Mouse (Mus musculus) left cerebral cortex, adult 9 months (tissue): ENCODE results near the gene Ndufs2.

ENCODE experiments used
- DNase-seq, 2 experiments: peaks; one replicate each; pipeline ENCODE4 v3.0.0; 2022; ENCODE audit warnings: low spot score in 2 of 2

Gene Ndufs2

DNA sequence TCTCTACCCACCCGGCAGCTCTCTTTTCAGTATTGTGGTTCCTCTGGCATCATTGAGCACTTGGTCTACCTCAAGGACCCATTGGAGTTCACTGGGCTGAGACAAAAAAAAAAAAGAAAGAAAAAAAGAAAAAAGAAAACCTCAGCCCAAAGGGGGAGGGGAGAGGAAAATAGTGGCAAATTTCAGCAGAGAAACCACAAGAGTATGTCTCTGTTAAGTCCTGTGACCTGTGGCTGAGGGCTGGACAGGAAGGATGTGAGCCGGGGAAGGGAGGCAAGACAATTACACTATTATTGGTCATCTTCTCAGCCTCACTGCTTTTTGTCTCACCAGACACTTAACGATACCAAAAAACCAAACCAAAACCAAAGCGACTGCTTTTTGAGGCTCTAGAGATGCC, 19.3 kb downstream of the Ndufs2 start:
- no peak for DNase-seq

DNA sequence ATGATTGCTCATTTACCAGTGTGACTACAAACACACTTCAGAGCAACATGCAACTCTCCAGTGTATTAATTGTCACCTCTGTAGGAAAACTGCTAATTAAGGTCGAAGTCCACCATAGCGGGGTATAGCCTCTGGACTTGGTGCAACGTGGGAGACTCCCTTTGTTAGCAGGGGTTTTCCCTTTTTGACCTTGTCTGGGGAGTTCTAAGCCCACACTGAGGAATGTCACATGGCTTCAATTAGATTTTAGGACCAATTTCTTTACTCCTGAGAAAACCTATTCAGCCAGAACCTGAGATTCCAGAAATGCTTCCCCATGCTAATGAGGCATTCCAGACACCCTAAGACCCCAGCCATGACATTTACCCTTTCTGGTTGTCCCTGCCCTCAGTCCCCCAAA, 21.0 kb downstream of the Ndufs2 start:
- DNase-seq, result no peak

DNA sequence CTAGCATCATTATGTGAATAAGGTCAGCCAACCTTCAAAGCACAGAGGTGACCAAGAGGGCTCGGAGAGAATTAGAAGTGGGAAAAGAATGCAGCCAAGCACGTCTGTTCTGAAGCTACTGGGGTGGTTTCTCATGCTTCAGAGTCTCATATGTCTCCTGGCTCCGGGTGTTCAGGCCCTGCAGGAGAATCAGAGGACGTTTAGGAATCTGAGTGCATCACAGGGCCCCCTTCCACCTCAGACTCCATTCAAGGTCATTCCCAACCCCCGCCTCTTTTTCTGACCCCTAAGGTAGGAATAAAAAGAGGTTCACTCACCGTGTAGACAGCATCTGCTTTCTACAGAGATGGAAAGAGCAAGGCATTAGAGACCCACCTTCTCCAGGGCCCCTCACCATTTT, 21.4 kb downstream of the Ndufs2 start:
- DNase-seq, result no peak

DNA sequence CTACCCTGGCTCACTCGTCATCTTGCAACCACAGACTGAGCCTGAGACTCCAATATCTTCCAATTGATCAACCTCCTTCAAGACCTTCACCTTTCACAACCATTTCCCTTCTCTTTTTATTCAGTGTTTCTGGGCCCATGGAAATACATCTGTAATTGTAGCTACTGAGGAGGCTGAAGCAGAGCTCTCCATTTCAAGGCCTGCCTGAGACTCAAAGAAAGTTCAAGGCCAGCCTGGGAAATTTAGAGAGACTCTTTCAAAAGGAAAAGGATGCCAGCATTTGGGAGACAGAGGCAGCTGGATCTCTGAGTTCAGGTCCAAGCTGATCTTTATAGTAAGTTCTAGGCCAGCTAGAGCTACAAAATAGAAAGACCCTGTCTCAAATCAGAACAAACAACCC, 23.3 kb downstream of the Ndufs2 start:
- no peak for DNase-seq

DNA sequence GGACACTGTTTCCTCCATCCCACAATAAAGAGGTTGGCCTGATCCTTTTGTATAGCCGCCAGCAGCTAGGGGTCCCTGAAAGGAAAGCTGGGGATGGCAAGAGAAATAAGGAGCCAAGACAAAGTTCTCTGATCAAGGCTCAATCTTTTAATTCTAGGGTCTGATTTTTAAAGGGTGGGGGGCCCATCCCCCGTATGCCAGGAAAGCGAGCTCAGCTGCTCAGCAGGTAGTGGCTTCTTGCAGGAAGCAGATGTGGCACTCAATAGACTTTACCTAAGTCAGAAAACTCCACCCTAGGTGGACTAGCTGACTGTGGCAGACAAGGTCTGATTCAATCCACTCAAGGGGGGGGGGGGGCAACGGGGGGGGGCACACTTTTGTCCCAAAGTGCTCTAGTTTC, 24.4 kb downstream of the Ndufs2 start:
- DNase-seq, result no peak

DNA sequence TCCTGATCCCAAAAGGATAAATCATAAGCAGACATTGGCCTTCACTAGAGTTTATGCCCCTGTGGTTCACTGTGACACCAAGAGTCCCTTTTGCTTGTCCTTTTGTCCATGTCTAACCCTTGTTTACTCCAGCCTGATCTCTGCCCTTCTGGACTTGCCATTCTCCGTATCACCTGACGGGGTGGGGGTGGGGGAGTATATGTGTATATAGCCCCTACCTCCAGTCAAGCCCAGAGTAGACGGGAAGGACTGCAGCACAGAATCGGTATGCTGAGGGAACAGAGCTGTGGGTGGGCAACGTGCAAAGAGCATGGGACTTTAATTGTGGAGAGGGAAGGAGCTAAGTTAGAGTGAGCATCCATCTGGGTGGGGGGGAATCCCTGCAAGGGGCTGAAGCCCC, 26.3 kb downstream of the Ndufs2 start, which contains the start of gene Apoa2:
TSS of gene Apoa2 (plus strand) at position 198 of the 400 bp plus-strand sequence.
- no peak for DNase-seq

DNA sequence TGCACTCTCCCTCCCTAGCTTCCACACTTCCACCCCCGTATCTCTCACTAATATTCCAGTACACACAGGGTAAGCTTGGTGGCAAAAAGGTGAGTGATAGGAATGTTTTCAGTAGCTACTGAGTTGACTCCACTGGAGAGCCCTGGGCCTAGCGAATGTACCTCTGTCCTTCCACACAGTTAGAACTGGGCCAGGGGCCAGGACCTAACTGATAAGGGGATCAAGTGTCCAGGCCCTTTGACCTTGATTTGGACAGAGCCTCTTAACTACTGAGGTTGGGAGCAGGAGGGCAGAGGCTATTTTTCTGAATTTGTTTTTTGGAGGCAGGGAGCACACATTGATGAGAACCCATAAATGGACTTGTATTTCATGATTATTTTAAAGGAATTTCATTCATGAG, 27.4 kb downstream of the Ndufs2 start:
- DNase-seq, result no peak

DNA sequence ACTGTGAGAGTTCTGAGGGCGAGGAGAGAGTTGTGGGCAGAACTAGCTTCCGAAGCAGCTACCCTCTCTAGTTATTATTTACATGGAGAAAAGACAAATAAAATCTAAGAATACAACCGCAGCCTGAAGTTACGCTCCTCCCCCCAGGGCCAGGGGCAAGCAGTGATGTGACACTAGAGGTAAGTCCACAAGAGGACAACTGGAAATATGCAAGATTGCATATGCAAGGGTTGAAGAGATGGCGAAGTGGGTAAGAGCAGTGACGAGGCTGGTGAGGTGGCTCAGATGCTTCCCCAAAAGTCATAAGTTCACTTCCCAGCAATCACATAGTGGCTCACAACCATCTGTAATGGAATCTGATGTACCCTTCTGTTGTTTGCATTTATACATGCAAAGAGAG, 28.0 kb downstream of the Ndufs2 start:
- no peak for DNase-seq

DNA sequence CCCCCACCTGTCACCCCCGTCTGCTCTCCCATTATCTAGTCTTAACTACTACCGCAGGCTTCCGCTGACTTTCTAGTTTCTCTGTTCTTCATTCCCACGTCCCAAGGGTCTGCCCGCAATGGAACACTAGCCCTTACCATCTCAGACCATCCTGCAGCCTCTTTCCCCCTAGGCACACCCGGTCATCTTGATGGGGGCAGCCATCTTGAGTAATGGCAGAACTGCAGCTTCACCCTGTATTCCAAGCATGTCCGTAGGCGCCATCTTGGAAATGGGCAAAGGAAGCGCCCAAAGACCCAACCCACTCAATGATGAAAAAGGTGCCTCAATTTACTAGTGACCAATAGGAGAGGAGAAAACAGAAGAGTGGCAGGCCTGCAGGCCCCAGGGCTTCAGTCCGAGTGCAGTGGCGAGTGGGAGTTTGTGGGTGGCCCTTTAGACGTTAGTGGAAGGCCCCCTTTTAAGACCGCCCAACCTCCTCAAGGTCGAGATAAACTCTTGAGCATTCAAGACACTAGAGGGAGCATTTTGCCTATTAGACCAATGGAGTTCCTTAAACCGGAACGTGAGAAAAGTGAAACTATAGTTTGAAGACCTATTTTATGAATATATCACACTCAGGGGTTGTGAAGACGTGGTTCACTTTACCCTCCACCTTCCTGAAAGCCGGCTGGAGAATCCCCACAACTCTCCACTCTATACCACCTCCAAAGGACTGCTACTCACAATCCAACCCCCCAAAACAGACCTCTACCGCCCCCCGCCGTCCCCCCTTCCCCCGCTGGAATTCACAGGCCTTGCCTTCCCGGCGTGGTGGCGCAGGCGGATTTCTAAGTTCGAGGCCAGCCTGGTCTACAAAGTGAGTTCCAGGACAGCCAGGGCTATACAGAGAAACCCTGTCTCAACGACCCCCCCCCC, 28.7 kb downstream of the Ndufs2 start, which contains the start of gene Tomm40l:
TSS of gene Tomm40l (minus strand) at position 277 of the 918 bp plus-strand sequence.
- DNase-seq, result peak; percentile 98 to 99

DNA sequence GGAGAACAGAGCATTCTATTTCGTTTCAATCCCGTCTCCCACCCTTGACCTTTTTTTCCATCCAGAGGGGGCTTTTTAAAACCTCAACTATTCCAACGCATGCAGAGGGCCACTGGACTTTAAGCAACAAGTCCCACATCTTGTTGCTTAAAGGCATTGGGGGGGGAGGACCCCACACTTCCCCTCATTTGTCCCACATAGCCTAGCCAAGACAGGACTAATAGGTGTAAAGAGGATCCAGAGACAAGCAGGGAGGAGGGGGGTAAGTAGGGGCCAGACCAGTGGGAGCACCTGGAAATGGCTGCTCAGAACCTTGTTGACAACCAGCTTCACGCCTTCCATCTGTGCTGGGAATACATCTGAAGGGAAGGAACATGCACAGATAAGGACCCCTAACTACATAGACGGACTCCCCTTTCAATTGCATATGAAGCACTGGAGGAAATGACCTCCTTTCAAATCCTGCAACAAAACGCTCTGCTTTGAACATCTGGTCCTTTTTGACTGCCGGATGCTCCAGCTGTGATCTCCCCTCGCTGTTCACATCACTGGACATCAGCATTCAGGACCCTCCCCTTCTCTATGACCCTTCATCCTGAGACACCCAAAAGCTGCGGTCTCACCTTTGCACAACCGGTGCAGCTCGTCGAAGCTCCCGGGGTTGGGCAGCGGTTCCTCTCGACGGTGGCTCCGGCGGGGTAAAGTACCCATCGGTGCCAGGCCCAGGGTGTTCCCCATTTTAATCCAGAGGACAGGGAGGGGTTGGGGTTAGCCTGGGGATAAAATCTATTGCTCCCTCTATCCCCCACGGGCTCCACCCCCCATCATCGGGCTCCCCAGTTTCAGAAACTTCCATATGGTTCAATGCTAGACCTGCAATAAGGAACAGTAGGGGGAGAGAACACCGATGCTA, 29.7 kb downstream of the Ndufs2 start:
- peak in 1 of 2 experiments; percentile 14 for DNase-seq

DNA sequence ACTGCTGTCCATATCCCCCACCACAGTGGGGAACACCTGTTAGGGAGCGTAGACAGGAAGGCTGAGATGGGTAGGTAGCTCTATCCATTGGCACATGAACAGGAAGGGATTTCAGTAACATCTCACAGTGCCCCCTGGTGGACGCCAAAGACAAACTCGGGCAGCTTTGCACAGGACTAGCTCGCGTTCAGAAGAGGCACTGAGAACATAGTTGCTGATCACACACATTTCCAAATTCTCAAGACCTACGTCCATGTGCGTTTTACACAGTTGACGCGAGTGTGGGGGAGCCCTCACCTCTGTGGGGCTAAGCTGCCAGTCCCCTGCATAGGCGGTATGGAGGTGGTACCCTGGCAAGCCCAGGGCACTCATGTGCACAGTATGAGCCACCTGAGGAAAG, 30.3 kb downstream of the Ndufs2 start:
- peak; percentile 65 to 90 for DNase-seq

DNA sequence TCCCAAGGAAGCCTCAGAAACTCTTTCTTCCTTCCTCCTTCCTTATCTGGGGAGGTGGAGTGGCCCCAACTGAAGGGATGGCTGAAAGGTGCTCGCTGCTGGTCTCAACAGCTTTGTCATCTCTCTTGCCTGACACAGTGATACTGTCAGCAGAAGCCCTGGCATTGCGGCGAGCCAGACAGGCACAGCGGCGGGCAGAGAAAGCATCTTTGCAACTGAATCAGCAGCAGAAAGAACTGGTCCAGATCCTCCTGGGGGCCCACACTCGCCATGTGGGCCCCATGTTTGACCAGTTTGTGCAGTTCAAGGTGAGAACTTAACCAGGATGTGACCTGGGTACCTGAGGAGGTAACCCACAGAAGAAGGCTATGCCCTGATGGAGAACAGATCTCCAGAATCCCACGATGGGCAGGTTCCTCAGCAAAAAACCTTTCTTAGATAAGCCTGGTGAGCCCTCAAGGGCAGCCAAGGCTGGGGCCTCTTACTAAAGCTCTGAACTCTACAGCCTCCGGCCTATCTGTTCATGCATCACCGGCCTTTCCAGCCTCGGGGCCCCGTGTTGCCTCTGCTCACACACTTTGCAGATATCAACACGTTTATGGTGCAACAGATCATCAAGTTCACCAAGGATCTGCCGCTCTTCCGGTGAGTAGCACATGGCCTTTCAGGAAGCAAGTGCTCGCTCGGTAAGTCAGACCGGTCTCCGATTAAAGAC, 34.8 kb downstream of the Ndufs2 start:
- no peak for DNase-seq

DNA sequence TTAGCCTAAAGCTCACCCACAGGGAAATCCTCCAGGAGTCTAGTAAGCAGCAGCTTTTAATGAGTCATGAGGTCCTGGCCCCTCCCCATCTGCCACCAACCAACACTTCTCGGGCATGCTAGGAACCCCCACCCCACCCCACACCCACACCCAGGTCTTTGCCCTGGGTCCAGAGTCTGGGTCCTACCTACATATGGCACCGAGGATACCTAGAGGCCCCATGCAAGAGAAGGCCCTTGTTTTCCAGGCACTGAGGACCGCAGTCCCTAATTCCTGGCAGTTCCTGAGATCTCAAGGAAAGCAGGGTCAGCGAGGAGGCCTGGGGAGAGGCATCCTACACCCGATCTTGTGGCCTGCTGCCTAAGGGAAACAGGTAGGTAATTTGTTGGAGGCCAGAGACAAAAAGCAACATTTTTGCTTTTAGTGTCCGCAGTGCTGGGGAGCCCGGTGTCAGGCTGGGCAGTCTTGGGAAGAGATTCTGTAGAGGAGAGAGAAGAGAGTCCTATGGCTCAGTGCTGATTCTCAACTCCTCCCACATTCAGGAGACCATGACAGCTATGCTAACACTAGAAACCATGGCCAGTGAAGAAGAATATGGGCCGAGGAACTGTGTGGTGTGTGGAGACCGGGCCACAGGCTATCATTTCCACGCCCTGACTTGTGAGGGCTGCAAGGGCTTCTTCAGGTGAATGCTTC, 37.2 kb downstream of the Ndufs2 start, which contains the start of gene Nr1i3:
TSS of gene Nr1i3 (plus strand) at position 170 of the 696 bp plus-strand sequence.
- no peak for DNase-seq

DNA sequence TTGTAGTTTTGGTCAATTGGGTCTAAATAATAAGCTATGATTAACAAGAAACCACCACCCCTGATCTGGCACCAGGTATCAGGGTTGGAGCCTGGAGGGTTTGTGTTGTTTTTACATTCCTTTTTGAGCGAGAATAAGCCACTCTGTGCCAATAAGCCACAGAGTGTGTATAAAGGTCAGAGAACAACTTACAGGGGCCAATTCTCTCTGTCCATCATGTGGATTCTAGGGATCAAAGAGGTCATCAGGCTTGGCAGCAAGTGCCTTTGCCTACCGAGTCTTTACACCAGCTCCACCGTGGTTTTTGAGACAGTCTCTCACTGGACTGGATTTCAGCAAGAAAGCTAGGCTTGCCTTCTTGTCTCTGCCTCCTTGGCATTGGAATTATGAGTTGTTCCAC, 38.3 kb downstream of the Ndufs2 start:
- DNase-seq, result no peak

DNA sequence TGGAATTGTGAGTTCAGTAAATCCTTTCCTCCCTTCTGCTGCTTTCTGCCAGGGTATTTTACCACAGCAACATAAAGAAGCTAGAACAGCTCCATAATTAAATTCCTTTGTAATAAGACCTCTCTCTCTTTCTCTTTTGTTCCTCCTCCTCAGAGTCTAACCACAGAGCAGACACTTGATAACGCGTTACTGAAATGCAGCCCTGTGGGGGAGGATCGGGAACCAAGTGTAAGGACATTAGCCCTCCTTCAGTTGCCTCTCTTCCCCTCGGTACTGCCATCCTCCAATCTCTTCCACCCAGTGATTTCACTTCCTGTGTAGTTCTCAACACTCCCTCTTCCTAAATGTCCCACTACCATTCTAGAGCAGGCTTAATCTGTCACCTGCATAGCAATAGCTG, 41.8 kb downstream of the Ndufs2 start:
- no peak for DNase-seq

DNA sequence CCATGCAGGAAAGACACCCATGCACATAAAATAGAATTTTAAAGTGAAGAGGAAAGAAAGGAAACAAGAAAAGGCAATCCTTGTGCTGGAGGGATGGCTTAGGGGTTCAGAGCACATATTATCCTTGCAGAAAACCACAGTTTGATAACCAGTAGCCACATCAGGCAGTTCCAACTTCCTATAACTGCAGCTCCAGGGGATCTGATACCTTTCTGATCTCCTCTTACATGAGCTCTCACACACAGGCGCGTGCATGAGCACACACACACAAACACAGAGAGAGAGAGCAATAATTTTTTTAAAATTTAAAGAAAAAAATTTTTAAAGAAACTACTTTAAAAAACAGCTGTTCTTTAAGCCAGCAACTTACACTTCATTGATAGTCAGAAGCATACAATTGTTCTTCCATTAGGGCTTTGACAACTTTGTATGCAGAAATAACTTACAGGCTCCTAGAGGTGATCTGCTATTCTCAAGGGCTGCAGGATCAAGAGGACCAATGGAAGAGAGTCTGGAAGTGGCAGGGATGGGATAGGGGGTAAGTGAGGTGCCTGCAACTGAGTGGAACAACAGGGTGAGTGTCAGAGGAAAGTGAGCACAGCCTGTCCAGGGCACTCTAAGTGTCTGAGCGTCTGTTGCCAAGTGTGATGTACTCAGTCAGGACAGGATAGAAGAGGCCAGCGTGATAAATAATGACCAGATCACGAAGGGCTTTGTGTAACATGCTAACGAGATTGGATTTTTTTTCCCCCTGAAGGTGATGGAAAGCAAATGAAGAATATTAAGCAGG, 45.3 kb downstream of the Ndufs2 start:
- no peak for DNase-seq

DNA sequence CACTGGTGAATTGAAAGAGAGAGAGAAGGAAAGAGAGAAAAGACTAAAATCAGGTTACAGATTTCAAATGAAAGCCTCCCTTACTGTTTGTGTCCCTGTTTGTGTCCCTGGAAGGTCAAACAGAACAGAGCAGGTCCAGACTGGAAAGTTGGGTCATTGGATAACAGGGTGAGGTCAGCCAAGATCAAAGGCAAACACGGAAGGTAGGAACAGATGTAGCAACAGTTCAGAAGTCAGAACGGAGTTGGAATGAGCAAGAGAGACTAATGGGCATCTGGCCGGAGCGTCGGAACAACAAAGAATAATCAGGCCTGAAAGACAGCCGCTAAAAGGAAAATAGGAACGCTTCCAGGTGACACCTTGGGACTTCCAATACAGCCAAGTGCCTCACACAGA, 46.9 kb downstream of the Ndufs2 start:
- DNase-seq, result no peak

DNA sequence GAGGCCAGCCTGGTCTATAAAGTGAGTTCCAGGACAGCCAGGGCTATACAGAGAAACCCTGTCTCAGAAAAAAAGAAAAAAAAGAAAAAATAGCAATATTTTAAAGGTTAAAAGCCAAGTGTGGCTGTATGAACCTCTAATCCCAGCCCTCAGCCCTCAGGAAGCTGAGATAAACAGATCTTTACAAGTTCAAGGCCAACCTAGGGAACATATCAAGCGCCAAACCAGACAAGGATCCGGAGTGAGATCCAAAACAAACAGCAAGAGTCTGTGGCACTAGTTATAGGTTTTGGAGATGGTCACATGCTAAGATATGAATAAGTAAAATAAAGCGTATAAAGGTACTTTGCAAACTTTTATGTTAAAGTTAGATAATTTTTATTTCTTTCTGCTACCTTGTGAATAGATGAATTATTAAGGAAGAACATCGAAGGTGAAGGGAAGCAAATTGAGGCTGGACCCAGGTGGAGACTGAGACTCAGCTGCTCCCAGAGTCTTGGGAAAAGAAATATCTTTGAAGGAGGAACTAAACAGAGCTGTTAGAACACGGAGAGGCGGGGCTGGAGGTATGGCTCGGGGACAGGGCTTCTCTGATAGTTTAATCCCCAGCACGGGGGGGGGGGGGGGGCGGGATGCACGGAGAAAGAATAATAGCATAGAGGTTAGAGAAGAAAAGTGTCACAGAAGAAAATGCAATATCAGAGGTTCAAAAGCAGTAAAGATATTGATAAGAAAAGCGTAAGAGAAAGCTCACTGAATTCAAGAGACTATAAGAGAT, 47.5 kb downstream of the Ndufs2 start:
- DNase-seq, result no peak

DNA sequence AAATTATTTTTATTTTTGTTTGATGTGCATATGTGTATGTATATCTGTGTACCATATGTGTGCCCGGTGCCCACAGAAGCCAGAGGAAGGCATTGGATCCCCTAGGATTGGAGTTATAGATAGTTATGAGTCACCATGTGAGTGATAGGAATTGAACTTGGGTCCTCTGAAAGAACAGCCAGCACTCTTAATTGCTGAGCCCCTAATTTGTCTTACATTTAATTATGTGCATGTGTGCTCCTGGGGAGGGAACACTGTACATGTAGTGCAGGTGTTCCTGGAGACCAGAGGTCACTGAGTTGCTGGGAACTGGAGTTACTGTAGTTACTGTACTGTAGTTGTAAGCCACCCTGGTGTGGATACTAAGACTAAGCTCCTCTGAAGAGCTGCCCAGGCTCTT, 50.4 kb downstream of the Ndufs2 start:
- DNase-seq, result no peak

DNA sequence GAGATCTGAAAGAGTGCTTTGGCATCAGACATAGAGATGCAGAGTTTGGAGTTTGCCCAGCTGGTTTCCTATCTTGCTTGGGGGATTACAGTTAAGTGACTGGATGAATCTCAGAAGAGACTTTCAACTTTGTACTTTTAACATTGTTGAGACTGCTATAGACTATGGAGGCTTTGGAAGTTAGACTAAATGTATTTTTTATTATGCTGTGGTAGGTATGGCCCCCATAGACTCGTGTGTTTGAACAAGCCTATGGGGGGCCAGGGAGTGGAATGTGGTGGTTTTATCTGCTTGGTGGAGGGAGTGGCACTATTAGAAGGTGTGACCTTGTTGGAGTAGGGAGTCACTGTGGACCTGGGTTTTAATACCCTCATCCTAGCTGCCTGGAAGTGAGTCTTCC, 51.7 kb downstream of the Ndufs2 start:
- DNase-seq, result no peak
